Mouse (Mus musculus) spleen, adult 2 months (tissue): ENCODE measurements around the gene Kdelr3. TPM values are rescaled to one million over a fixed set of nuclear protein-coding genes. Genes with fewer than 3 reads are reported as not detected.

Experiments
- DNase-seq, 2 experiments: peaks; one replicate each; pipeline versions ENCODE4 v3.0.0 to v3.0.0-alpha.2; 2012 to 2021; ENCODE audit warnings: low spot score in 2 of 2, low read depth in 1 of 2
- H3K27ac ChIP-seq: fragments of 200-500 bp; 2 replicates; pipeline ENCODE4 v1.5.1; 2012; ENCODE audit warnings: low read length, inconsistent platforms; ENCODE audit not compliant: insufficient read depth
- H3K27me3 ChIP-seq: fragments of 200-500 bp; 2 replicates; pipeline ENCODE4 v1.6.1; 2012; ENCODE audit warnings: mild to moderate bottlenecking, moderate library complexity, low read length, inconsistent platforms; ENCODE audit not compliant: control insufficient read depth, insufficient read depth
- H3K36me3 ChIP-seq: fragments of 200-500 bp; 2 replicates; pipeline ENCODE4 v1.6.1; 2012; ENCODE audit warnings: mild to moderate bottlenecking, low read length, inconsistent platforms; ENCODE audit not compliant: control insufficient read depth, insufficient read depth
- H3K4me1 ChIP-seq: fragments of 200-500 bp; 2 replicates; pipeline ENCODE4 v1.6.1; 2011; ENCODE audit warnings: inconsistent platforms; ENCODE audit not compliant: control insufficient read depth, insufficient read depth, insufficient read length
- H3K4me3 ChIP-seq: fragments of 200-500 bp; 2 replicates; pipeline ENCODE4 v1.5.1; 2011; ENCODE audit warnings: mild to moderate bottlenecking, inconsistent platforms; ENCODE audit not compliant: insufficient read depth, insufficient read length; ENCODE audit errors: extremely low read depth
- CTCF ChIP-seq: fragments of 200-500 bp; IDR thresholded peaks from 2 replicates; pipeline ENCODE4 v1.5.1; 2011; ENCODE audit warnings: mild to moderate bottlenecking, inconsistent platforms; ENCODE audit not compliant: insufficient read depth, insufficient read length, insufficient replicate concordance; ENCODE audit errors: extremely low read depth
- POLR2A ChIP-seq: fragments of 200-500 bp; IDR thresholded peaks from 2 replicates; pipeline ENCODE4 v1.6.1; 2011; ENCODE audit warnings: low read depth, low read length, inconsistent platforms
- WGBS: fragments of 180-500 bp; shearing (Covaris S2); methylation state at CpG from one replicate; pipeline ENCODE4 v1.1.7; 2018; 5-methylcytosine and 5-hydroxymethylcytosine counted together
- polyA plus RNA-seq: library from polyadenylated mRNA; depleted of rRNA; stranded (reverse); fragments of >200 nt; gene quantifications from 2 replicates; pipeline ENCODE4 v1.2.3, GENCODE M21; 2012; rRNA removed

The Kdelr3 gene
- polyA plus RNA-seq, 1 experiment: 2.3 TPM

GRCm38 (mm10) chr15:79562417-79562816 lies 46.2 kb downstream of the Kdelr3 start:
- Histone ChIP-seq H3K36me3 (no peaks in the 10 kb centered on the region), H3K4me1 (no peaks in the 10 kb centered on the region), H3K4me3 (no peak overlapping the region), H3K27ac (no peak overlapping the region), H3K27me3 (no peaks in the 10 kb centered on the region)
- TF ChIP-seq POLR2A (no peak), CTCF (no peak)
- no peak for DNase-seq
- WGBS: 73% methylated on average over 9 of the region's 9 CpGs

- H3K36me3 ChIP-seq: no peaks in the 10 kb centered on the region
- H3K27ac ChIP-seq: no peak overlapping the region
- no peak overlapping the region for H3K4me3 ChIP-seq
- H3K27me3 ChIP-seq: 0 out of 2 replicates have a peak, but pooled peaks cover 1% of the 10 kb centered on the region
- DNase-seq: no peak
- no peaks in the 10 kb centered on the region for H3K4me1 ChIP-seq
- TF ChIP-seq CTCF: no peak
- TF ChIP-seq POLR2A: no peak
- WGBS: 53% methylated on average over 1 of the region's 1 CpGs
These were observed 59.5 kb downstream of the Kdelr3 start for GRCm38 (mm10) chr15:79575543-79576222.

GRCm38 (mm10) chr15:79576947-79577346 lies 60.7 kb downstream of the Kdelr3 start:
- H3K27ac ChIP-seq: no peak overlapping the region
- H3K27me3 ChIP-seq: 0 out of 2 replicates have a peak, but pooled peaks cover 1% of the 10 kb centered on the region
- TF ChIP-seq POLR2A (no peak), CTCF (no peak)
- H3K36me3 ChIP-seq: no peaks in the 10 kb centered on the region
- no peak for DNase-seq
- no peaks in the 10 kb centered on the region for H3K4me1 ChIP-seq
- H3K4me3 ChIP-seq: no peak overlapping the region
- WGBS: 86% methylated on average over 2 of the region's 2 CpGs

Other genes starting within 250 kb of the Kdelr3 start
- 0.14 and 0.18 TPM in 2 replicates for gene Baiap2l2, start 230.9 kb upstream of the Kdelr3 start, polyA plus RNA-seq
- gene Pla2g6, start 188.0 kb upstream of the Kdelr3 start, polyA plus RNA-seq: 15.1 and 19.3 TPM in 2 replicates
- 2.0 and 2.6 TPM in 2 replicates for gene Maff, start 169.8 kb upstream of the Kdelr3 start, polyA plus RNA-seq
- 89.7 and 113 TPM in 2 replicates for gene Tmem184b, start 112.8 kb upstream of the Kdelr3 start, polyA plus RNA-seq
- gene Csnk1e, start 60.8 kb upstream of the Kdelr3 start, polyA plus RNA-seq: 26.3 and 31.3 TPM in 2 replicates
- not detected in 2 replicates for gene Kcnj4, start 11.2 kb upstream of the Kdelr3 start, polyA plus RNA-seq
- gene Ddx17, start 30.3 kb downstream of the Kdelr3 start, polyA plus RNA-seq: 158 and 200 TPM in 2 replicates
- gene Dmc1, start 88.7 kb downstream of the Kdelr3 start, polyA plus RNA-seq: 0.07 and 0.13 TPM in 2 replicates
- gene Fam227a, start 142.5 kb downstream of the Kdelr3 start, polyA plus RNA-seq: 0.28 and 0.41 TPM in 2 replicates
- gene Cby1, start 142.8 kb downstream of the Kdelr3 start, polyA plus RNA-seq: 3.9 and 4.2 TPM in 2 replicates
- gene Tomm22, start 154.4 kb downstream of the Kdelr3 start, polyA plus RNA-seq: 18.7 and 19.5 TPM in 2 replicates
- 11.5 and 16.3 TPM in 2 replicates for gene Josd1, start 171.5 kb downstream of the Kdelr3 start, polyA plus RNA-seq
- 40.3 and 50.4 TPM in 2 replicates for gene Gtpbp1, start 174.4 kb downstream of the Kdelr3 start, polyA plus RNA-seq
- gene Sun2, start 226.1 kb downstream of the Kdelr3 start, polyA plus RNA-seq: 101 and 116 TPM in 2 replicates